Mouse (Mus musculus): Measurements from ENCODE around the gene Tsga10. TPM values are rescaled to one million over a fixed set of nuclear protein-coding genes. Genes with fewer than 3 reads are reported as not detected.
A peak's percentile ranks its signal among the peaks of the same experiment; 100 is the strongest.
"Not testable (repeated sequence)": the region's sequence is repeated elsewhere in the genome, so short reads cannot be mapped to it uniquely, and the experiment has no call there.

Gene Tsga10
- polyA plus RNA-seq, 1 experiment from 2014 or later = 19.1 TPM

GRCm38 (mm10) chr1:37734841-37735240 lies 131.4 kb downstream of the Tsga10 start:
- Histone ChIP-seq H3K36me3 (no peaks in the 10 kb centered on the region), H3K4me2 (no peak overlapping the region), H3K27me3 (no peaks in the 10 kb centered on the region), H3K9ac (no peak overlapping the region), H3K27ac (replicated peaks) (no peak overlapping the region), H3K4me1 (replicated peaks) (no peaks in the 10 kb centered on the region), H3K4me3 (no peak overlapping the region), H3K9me3 (no peaks in the 10 kb centered on the region)
- ATAC-seq (ENCODE audit: low read depth) = no peak
- 83% methylated on average over 7 of the region's 7 CpGs for WGBS

DNA sequence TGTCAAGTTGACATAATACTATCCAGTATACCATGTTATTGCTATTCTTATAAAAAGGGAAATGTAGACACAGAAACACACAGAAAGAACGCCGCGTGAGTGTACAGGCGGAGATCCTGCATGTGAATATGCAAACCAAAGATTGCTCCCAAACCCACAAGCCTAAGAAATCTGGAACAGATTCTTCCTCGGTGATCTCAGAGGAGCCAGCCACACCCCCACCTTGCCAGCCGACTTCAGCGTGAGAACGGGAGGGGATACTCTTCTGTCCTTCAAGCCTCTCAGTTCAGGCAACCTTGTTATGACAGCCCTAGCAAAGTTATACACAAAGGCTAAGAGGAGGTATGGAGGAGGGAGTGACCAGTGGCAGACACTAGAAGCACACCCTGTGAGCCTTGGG lies 136.9 kb downstream of the Tsga10 start:
- no peak overlapping the region for H3K27ac ChIP-seq (replicated peaks)
- H3K9me3 ChIP-seq = no peaks in the 10 kb centered on the region
- no peak overlapping the region for H3K4me2 ChIP-seq
- no peaks in the 10 kb centered on the region for H3K36me3 ChIP-seq
- no peak for ATAC-seq (ENCODE audit: low read depth)
- no peak overlapping the region for H3K9ac ChIP-seq
- H3K4me1 ChIP-seq (replicated peaks) = no peaks in the 10 kb centered on the region
- H3K27me3 ChIP-seq = no peaks in the 10 kb centered on the region
- WGBS = 94% methylated on average over 8 of the region's 8 CpGs
- no peak overlapping the region for H3K4me3 ChIP-seq

DNA sequence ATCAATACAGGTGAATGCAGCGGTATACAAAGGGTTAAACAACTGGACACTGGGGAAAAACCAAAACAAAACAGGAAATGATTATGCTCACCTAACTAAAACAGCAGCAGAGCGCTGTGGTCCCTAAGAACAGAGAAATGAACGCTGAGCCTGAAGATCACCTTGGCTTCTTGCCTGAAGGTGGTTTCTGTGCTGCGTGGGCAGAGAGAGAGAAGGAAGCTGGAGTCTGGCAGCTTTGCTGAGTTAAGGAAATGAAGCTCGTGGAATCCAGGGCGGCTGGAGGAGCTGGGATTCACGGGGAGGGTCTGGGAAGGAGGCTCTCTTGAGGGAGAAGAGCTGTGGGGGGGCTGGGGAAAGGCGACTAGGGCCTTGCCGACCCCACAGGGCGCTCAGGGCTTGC lies 138.2 kb downstream of the Tsga10 start:
- WGBS = 75% methylated on average over 10 of the region's 10 CpGs
- ATAC-seq (ENCODE audit: low read depth) = no peak
- no peak overlapping the region for H3K27ac ChIP-seq (replicated peaks)

GRCm38 (mm10) chr1:37727186-37727585 lies 139.0 kb downstream of the Tsga10 start:
- Histone ChIP-seq H3K9ac (no peak overlapping the region), H3K36me3 (no peaks in the 10 kb centered on the region), H3K9me3 (no peaks in the 10 kb centered on the region), H3K27ac (replicated peaks) (no peak overlapping the region), H3K27me3 (no peaks in the 10 kb centered on the region), H3K4me3 (no peak overlapping the region), H3K4me2 (no peak overlapping the region), H3K4me1 (replicated peaks) (no peaks in the 10 kb centered on the region)
- no peak for ATAC-seq (ENCODE audit: low read depth)
- WGBS = 81% methylated on average over 8 of the region's 8 CpGs

More for the DNA sequence above, 138.2 kb downstream of the Tsga10 start:
- no peaks in the 10 kb centered on the region for H3K27me3 ChIP-seq
- H3K4me1 ChIP-seq (replicated peaks) = no peaks in the 10 kb centered on the region
- H3K36me3 ChIP-seq = no peaks in the 10 kb centered on the region
- no peak overlapping the region for H3K4me3 ChIP-seq
- no peaks in the 10 kb centered on the region for H3K9me3 ChIP-seq
- H3K4me2 ChIP-seq = no peak overlapping the region
- no peak overlapping the region for H3K9ac ChIP-seq

DNA sequence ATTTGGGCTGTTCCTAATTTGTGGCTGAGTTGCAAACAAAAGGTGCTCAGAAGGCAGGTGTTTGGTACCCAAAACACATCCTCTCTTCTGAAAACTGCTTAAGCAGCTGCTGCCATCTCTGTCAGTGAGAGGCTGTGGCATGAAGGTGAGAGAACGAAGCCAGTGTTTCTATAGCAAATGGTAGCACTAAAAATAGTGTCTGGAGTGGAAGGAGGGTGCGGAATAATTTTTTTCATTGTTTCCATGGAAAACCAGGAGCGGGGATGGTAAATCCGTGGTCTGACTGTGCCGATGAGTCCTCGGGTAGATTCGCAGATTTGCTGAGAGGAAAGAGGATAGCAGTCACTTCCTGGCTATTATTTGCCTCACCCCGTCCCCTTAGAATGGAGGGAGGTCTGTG lies 139.8 kb downstream of the Tsga10 start:
- Histone ChIP-seq H3K27me3 (peaks cover 4% of the 10 kb centered on the region), H3K4me1 (replicated peaks) (no peaks in the 10 kb centered on the region), H3K4me3 (no peak overlapping the region), H3K36me3 (no peaks in the 10 kb centered on the region), H3K9me3 (no peaks in the 10 kb centered on the region), H3K4me2 (no peak overlapping the region), H3K27ac (replicated peaks) (no peak overlapping the region), H3K9ac (no peak overlapping the region)
- no peak for ATAC-seq (ENCODE audit: low read depth)
- 80% methylated on average over 8 of the region's 8 CpGs for WGBS

GRCm38 (mm10) chr1:37725880-37726279 lies 140.3 kb downstream of the Tsga10 start:
- WGBS = 75% methylated on average over 12 of the region's 12 CpGs
- Histone ChIP-seq H3K4me1 (replicated peaks) (no peaks in the 10 kb centered on the region), H3K27ac (replicated peaks) (no peak overlapping the region), H3K36me3 (no peaks in the 10 kb centered on the region), H3K4me3 (no peak overlapping the region), H3K9me3 (no peaks in the 10 kb centered on the region), H3K4me2 (no peak overlapping the region), H3K27me3 (peaks cover 10% of the 10 kb centered on the region), H3K9ac (no peak overlapping the region)
- ATAC-seq (ENCODE audit: low read depth) = no peak

DNA sequence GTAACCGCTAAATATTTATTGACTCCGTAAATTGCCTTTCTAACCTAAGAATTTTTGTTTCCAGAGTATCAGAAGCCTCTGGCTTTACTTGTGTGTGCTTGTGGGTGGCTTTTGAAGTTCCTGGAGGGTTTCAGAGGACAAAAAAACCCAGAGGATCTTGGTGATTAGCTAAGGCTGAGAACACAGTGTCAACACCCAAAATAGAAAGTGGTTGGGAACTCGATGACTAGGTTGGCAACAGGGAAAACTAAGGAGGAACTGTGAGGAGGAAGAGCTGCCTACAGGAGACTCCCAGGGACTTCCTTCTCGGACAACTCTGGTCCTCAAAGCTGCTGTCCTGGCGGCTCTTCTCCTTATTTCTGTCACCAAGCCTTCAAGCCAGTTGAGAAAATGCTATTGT lies 145.1 kb downstream of the Tsga10 start:
- 79% methylated on average over 5 of the region's 5 CpGs for WGBS
- Histone ChIP-seq H3K9me3 (no peaks in the 10 kb centered on the region), H3K27me3 (peaks cover 42% of the 10 kb centered on the region), H3K36me3 (no peaks in the 10 kb centered on the region), H3K4me3 (no peak overlapping the region), H3K9ac (no peak overlapping the region), H3K27ac (replicated peaks) (no peak overlapping the region), H3K4me1 (replicated peaks) (peaks cover 6% of the 10 kb centered on the region), H3K4me2 (no peak overlapping the region)
- no peak for ATAC-seq (ENCODE audit: low read depth)

DNA sequence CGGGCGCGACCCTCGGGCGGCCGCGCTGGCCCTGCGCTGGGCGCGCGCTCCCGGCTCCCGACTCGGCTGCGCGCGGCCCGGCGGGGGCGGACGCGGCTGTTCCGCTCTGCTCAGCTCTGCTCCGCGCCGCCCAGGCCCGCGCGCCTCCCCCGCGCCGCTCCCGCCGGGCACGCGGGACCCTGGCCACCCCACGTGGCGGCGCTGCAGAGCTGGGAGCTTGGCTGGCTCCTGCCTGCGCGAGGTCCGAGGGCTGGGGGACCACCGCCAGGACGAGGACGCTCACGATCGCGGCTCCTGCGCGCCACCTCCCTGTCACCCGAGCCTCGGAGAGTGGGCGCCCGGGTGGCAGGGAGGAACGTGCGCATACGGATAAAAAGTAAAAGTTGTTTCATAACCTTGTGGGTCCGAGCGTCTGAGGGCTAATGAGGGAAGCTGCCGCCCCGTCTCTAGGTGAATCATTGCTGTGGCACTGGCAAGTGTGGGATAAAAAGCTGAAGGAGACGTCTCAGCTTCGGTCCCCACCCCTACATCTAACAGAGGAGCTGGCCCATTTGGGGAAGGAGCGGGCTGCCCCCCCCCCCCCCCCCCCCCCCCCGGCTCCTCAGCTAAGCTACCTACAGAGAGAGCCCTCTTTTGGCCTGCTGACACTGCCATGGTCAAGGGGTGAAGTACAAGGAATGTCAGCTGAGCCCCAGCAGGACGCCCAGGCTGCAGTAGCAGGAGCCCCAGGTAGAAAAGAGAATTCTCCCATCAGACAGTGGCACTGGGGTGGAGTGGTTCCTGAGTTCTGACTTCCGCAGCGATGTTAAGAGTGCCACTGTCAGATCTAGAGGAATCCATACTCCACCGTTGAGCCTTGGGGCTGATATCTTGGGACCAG lies 146.2 kb downstream of the Tsga10 start, which contains the start of gene 2010300C02Rik:
TSS of gene 2010300C02Rik (minus strand) at position 325 of the 880 bp plus-strand sequence.
- peak; percentile 94 for ATAC-seq (ENCODE audit: low read depth)
- H3K4me1 ChIP-seq (replicated peaks) = peaks cover 6% of the 10 kb centered on the region
- H3K9ac ChIP-seq = peak within 1 kb of the TSS; percentile 73
- peak within 1 kb of the TSS; percentile 94 for H3K4me2 ChIP-seq
- H3K4me3 ChIP-seq = peak within 1 kb of the TSS; percentile 62
- no peaks in the 10 kb centered on the region for H3K9me3 ChIP-seq
- H3K36me3 ChIP-seq = no peaks in the 10 kb centered on the region
- H3K27me3 ChIP-seq = peaks cover 42% of the 10 kb centered on the region
- WGBS = under 1% methylated on average over 67 of the region's 69 CpGs
- no peak within 1 kb of the TSS for H3K27ac ChIP-seq (replicated peaks)

DNA sequence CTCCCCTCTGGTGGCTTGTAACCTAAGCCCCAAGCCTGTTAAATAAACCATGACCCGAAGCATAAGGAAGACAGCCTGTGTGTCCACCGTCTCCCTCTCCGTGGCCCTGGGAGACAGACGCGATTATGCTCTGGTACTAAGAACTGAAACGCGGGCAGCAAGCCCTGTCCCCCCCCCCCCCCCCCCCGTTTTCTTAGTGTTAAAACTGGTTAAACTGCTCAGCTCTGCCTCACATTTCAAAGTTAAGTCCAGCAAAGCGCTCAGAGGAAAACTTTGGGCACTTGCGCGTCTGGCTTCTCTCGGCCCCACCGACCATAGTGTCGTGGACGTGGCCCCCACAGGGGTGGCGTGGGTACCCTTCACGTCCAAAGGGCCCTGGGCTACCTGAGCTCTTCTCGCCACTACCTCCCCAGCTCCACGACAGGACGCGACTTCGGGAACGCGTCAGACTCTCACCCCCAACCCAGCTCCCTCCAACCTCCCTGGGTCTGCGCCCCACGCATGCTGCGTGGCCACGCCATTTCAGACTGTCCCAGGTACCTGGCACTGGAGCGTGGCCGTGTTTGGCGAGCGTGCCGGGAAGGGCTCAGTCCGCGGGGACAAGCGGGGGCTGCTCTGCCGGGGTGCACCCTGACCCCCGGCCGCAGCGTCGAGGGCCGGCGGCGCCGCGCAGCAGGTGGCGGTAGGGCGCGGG lies 147.1 kb downstream of the Tsga10 start:
- Histone ChIP-seq H3K9me3 (no peaks in the 10 kb centered on the region), H3K4me1 (replicated peaks) (peaks cover 6% of the 10 kb centered on the region), H3K27me3 (peaks cover 42% of the 10 kb centered on the region), H3K4me2 (peak overlapping the region; percentile 94), H3K4me3 (peak overlapping the region; percentile 62), H3K9ac (peak overlapping the region; percentile 73), H3K36me3 (no peaks in the 10 kb centered on the region), H3K27ac (replicated peaks) (no peak overlapping the region)
- peak; percentile 74 for ATAC-seq (ENCODE audit: low read depth)
- 5% methylated on average over 48 of the region's 49 CpGs for WGBS

GRCm38 (mm10) chr1:37718516-37718915 lies 147.7 kb downstream of the Tsga10 start:
- H3K9me3 ChIP-seq = no peaks in the 10 kb centered on the region
- H3K36me3 ChIP-seq = no peaks in the 10 kb centered on the region
- peaks cover 6% of the 10 kb centered on the region for H3K4me1 ChIP-seq (replicated peaks)
- no peak overlapping the region for H3K4me2 ChIP-seq
- H3K27me3 ChIP-seq = peaks cover 42% of the 10 kb centered on the region
- no peak overlapping the region for H3K27ac ChIP-seq (replicated peaks)
- ATAC-seq (ENCODE audit: low read depth) = no peak
- 57% methylated on average over 7 of the region's 7 CpGs for WGBS
- H3K4me3 ChIP-seq = no peak overlapping the region; the same call in 1 of the 2 replicates
- no peak overlapping the region for H3K9ac ChIP-seq

GRCm38 (mm10) chr1:37717415-37718195 lies 148.6 kb downstream of the Tsga10 start:
- Histone ChIP-seq H3K27me3 (peaks cover 42% of the 10 kb centered on the region), H3K9ac (no peak overlapping the region), H3K4me1 (replicated peaks) (peaks cover 6% of the 10 kb centered on the region), H3K27ac (replicated peaks) (no peak overlapping the region), H3K4me2 (no peak overlapping the region), H3K9me3 (no peaks in the 10 kb centered on the region), H3K36me3 (no peaks in the 10 kb centered on the region), H3K4me3 (no peak overlapping the region)
- ATAC-seq (ENCODE audit: low read depth) = no peak
- WGBS = 80% methylated on average over 14 of the region's 14 CpGs

DNA sequence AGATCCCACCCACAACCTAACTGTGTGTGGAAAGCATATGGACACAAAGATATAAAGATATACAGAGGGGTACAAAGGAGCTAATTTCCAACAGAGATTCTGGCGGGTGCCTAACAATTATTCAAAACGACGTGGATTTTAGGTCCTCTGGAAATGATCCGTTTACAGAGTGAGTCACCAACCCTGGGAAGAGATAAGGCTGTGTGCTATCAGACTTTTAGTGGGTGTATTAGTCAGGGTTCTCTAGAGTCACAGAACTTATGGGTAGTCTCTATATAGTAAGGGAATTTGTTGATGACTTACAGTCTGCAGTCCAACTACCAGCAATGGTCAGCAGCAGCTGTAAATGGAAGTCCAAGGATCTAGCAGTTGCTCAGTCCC lies 153.9 kb downstream of the Tsga10 start:
- not testable (repeated sequence) for H3K4me3 ChIP-seq; H3K27me3 ChIP-seq; ATAC-seq (ENCODE audit: low read depth)

More for the DNA sequence above, 153.9 kb downstream of the Tsga10 start:
- not testable (repeated sequence) for H3K9ac ChIP-seq; H3K27ac ChIP-seq (replicated peaks); H3K4me1 ChIP-seq (replicated peaks); H3K9me3 ChIP-seq; H3K36me3 ChIP-seq; H3K4me2 ChIP-seq
- 81% methylated on average over 4 of the region's 4 CpGs for WGBS

Data from neural tube, embryonic 13.5 days (tissue).